Mouse (Mus musculus): ENCODE measurements around the gene Gdpd3. TPM values are rescaled to one million over a fixed set of nuclear protein-coding genes. Genes with fewer than 3 reads are reported as not detected.
"Not testable (repeated sequence)": the region's sequence is repeated elsewhere in the genome, so short reads cannot be mapped to it uniquely, and the experiment has no call there.

Gdpd3 gene
- 0.60 and 1.3 TPM in 2 replicates for polyA plus RNA-seq (2014; fragmentation: Nextera tagmentation; extraction: Ambion mirVana)

DNA sequence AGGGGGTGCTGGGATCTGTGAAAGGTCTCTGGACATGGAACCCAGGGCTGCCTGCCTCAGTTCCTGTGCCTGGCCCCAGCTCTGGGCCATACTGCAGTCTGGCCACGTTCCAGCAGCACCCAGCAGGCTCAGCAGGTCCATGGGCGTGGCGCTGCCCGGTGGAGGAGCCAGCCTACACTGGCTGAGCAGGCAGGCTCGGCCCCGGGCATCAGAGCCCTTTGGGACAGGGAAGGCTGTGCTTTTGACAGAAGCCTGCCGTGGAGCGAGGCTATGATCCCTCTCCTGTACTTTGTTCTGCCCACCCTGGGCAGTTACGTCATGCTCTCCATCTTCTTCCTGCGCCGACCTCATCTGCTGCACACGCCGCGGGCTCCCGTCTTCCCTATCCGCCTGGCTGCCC, at the start of gene Gdpd3:
Gene Gdpd3 (plus strand): TSS at position 134 of the 400 bp plus-strand sequence.
- ATAC-seq (replicated peaks; ENCODE audit: insufficient number of reproducible peaks, low FRiP score, low TSS enrichment, low read depth) (no peak), DNase-seq (ENCODE audit: low spot score) (no peak)
- Histone ChIP-seq H3K36me3 (replicated peaks; ENCODE audit: control insufficient read depth, insufficient read depth, low read depth, low read length) (peaks cover 8% of the 10 kb centered on the region), H3K9ac (replicated peaks; ENCODE audit: low read length) (no peak within 1 kb of the TSS), H3K27me3 (ENCODE audit: control insufficient read depth, insufficient read depth, low read length) (no peaks in the 10 kb centered on the region), H3K27ac (replicated peaks; ENCODE audit: low read depth, low read length) (no peak within 1 kb of the TSS), H3K9me3 (replicated peaks; ENCODE audit: control insufficient read depth, low read length) (no peaks in the 10 kb centered on the region), H3K4me3 (ENCODE audit: low read depth, low read length) (no peak within 1 kb of the TSS), H3K4me1 (ENCODE audit: control insufficient read depth, insufficient read depth, low read length) (no peaks in the 10 kb centered on the region), H3K4me2 (ENCODE audit: low read depth, low read length) (no peak within 1 kb of the TSS)
- 93% methylated on average over 16 of the region's 16 CpGs for whole genome bisulfite sequencing

DNA sequence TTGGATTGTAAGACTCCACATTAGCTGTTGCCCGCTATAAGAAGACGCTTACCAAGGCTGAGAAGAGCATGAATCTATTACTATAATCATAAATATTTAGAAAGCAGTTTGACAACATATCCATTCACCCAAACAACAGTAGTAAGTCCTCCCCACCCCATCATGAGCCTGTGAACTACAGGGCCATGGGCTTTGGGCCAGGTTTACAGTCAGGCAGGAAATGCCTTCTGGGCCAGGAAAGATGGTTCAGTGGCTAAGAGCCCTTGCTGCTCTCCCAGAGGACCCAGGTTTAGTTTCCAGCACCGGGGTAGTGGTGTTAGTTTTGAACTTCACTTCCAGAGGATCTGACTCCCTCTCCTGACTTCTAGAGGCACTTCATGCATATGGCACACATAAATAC, 48.6 kb upstream of the Gdpd3 start:
- no peaks in the 10 kb centered on the region for H3K4me1 ChIP-seq (ENCODE audit: control insufficient read depth, insufficient read depth, low read length)
- no peak overlapping the region for H3K27ac ChIP-seq (replicated peaks; ENCODE audit: low read depth, low read length)
- WGBS = 87% methylated on average over 3 of the region's 3 CpGs

DNA sequence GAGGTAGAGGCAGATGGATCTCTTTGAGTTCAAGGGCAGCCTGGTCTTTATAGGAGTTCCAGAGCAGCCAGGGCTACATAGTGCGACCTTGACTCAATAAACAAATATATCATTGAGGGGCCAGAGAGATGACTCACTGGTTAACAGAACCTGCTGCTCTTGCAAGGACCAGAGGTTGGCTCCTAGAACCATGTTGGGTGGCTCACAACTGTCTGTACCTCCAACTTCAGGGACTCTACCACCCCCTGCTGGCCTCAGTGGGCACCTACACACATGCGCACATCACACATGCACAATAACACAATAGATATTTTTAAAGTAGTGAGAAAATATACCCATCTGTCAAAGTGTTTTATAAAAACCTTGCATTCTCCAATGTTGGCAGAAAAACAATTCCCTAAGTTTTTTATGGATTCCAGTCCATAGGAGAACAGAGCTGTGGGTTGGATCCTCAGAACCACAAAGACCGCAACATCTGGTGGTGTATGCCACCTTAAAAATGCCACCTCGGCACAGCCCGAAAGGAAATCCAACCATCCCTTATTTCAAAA, 47.3 kb upstream of the Gdpd3 start:
- no peak overlapping the region for H3K9ac ChIP-seq (replicated peaks; ENCODE audit: low read length)
- H3K4me3 ChIP-seq (ENCODE audit: low read depth, low read length) = no peak overlapping the region
- no peak overlapping the region for H3K4me2 ChIP-seq (ENCODE audit: low read depth, low read length)
- DNase-seq (ENCODE audit: low spot score) = no peak
- WGBS = 94% methylated on average over 5 of the region's 5 CpGs
- no peak for ATAC-seq (replicated peaks; ENCODE audit: insufficient number of reproducible peaks, low FRiP score, low TSS enrichment, low read depth)
- no peaks in the 10 kb centered on the region for H3K9me3 ChIP-seq (replicated peaks; ENCODE audit: control insufficient read depth, low read length)
- no peaks in the 10 kb centered on the region for H3K27me3 ChIP-seq (ENCODE audit: control insufficient read depth, insufficient read depth, low read length)
- no peaks in the 10 kb centered on the region for H3K4me1 ChIP-seq (ENCODE audit: control insufficient read depth, insufficient read depth, low read length)
- no peaks in the 10 kb centered on the region for H3K36me3 ChIP-seq (replicated peaks; ENCODE audit: control insufficient read depth, insufficient read depth, low read depth, low read length)
- no peak overlapping the region for H3K27ac ChIP-seq (replicated peaks; ENCODE audit: low read depth, low read length)

More for the DNA sequence above, 48.6 kb upstream of the Gdpd3 start:
- Histone ChIP-seq H3K36me3 (replicated peaks; ENCODE audit: control insufficient read depth, insufficient read depth, low read depth, low read length) (no peaks in the 10 kb centered on the region), H3K9me3 (replicated peaks; ENCODE audit: control insufficient read depth, low read length) (no peaks in the 10 kb centered on the region), H3K4me3 (ENCODE audit: low read depth, low read length) (no peak overlapping the region), H3K4me2 (ENCODE audit: low read depth, low read length) (no peak overlapping the region), H3K27me3 (ENCODE audit: control insufficient read depth, insufficient read depth, low read length) (no peaks in the 10 kb centered on the region), H3K9ac (replicated peaks; ENCODE audit: low read length) (no peak overlapping the region)
- ATAC-seq (replicated peaks; ENCODE audit: insufficient number of reproducible peaks, low FRiP score, low TSS enrichment, low read depth) = no peak
- no peak for DNase-seq (ENCODE audit: low spot score)

DNA sequence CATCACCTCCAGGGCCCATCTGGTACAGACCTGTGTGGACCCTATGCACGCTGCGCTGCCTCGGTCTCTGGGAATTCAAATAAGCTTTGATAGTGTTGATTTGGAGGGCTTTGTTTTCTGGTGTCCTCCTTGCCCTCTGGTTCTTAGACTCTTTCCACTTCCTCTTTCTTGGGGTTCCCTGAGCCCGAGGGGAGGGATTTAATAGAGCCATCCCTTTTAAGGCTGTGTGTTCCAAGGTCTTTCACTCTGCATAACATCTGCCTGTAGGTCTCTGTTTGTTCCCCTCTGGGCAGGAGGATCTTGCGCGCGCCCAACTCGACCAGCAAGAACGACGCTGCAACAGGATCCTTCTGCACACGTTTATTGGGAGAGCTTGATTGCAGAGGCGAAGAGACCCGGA, 44.5 kb upstream of the Gdpd3 start:
- no peak overlapping the region for H3K4me2 ChIP-seq (ENCODE audit: low read depth, low read length)
- H3K4me3 ChIP-seq (ENCODE audit: low read depth, low read length) = no peak overlapping the region
- DNase-seq (ENCODE audit: low spot score) (no peak), ATAC-seq (replicated peaks; ENCODE audit: insufficient number of reproducible peaks, low FRiP score, low TSS enrichment, low read depth) (no peak)
- no peaks in the 10 kb centered on the region for H3K36me3 ChIP-seq (replicated peaks; ENCODE audit: control insufficient read depth, insufficient read depth, low read depth, low read length)
- WGBS = 91% methylated on average over 13 of the region's 13 CpGs
- no peak overlapping the region for H3K27ac ChIP-seq (replicated peaks; ENCODE audit: low read depth, low read length)
- H3K9ac ChIP-seq (replicated peaks; ENCODE audit: low read length) = no peak overlapping the region
- no peaks in the 10 kb centered on the region for H3K4me1 ChIP-seq (ENCODE audit: control insufficient read depth, insufficient read depth, low read length)
- H3K9me3 ChIP-seq (replicated peaks; ENCODE audit: control insufficient read depth, low read length) = no peaks in the 10 kb centered on the region
- H3K27me3 ChIP-seq (ENCODE audit: control insufficient read depth, insufficient read depth, low read length) = no peaks in the 10 kb centered on the region

DNA sequence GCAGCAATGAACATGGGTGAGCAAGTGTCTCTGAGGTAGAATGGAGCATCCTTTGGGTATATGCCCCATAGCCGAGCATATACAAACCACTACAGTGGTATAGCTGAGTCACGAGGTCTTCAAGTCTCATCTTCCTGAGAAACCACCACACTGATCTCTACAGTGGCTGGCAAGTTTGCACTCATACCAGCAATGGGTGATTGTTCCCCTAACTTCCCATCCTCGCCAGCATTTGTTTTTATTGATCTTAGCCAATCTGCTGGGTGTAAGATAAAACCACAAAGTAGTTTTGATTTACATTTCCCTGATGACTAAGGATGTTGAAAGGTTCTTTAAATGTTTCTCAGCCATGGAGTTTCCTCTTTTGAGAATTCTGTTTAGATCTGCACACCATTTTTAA, 41.1 kb upstream of the Gdpd3 start:
- 75% methylated on average over 3 of the region's 3 CpGs for WGBS
- DNase-seq (ENCODE audit: low spot score) = no peak
- no peak for ATAC-seq (replicated peaks; ENCODE audit: insufficient number of reproducible peaks, low FRiP score, low TSS enrichment, low read depth)

DNA sequence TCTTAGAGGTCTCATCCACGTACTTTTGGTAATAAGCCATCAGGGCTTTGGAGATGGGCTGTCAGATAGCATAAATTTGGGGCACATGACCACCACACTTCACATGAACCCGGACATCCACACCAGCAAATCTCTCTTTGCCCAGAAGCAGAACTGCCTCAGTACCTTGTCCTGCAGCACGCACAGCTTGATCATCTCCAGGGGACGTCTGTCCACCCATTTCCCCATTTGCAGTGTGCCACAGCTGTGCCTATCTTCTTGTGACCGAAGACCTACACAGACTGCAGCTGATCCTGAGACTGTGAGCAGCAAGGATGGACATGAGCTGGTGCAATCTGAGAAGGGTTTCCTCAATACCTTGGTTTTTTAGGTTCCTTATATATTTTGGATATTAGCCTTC, 40.5 kb upstream of the Gdpd3 start:
- WGBS = 84% methylated on average over 5 of the region's 5 CpGs
- Histone ChIP-seq H3K9ac (replicated peaks; ENCODE audit: low read length) (no peak overlapping the region), H3K27me3 (ENCODE audit: control insufficient read depth, insufficient read depth, low read length) (no peaks in the 10 kb centered on the region)

More for the DNA sequence above, 41.1 kb upstream of the Gdpd3 start:
- Histone ChIP-seq H3K4me1 (ENCODE audit: control insufficient read depth, insufficient read depth, low read length) (no peaks in the 10 kb centered on the region), H3K4me2 (ENCODE audit: low read depth, low read length) (no peak overlapping the region), H3K9ac (replicated peaks; ENCODE audit: low read length) (no peak overlapping the region), H3K36me3 (replicated peaks; ENCODE audit: control insufficient read depth, insufficient read depth, low read depth, low read length) (no peaks in the 10 kb centered on the region), H3K27ac (replicated peaks; ENCODE audit: low read depth, low read length) (no peak overlapping the region), H3K9me3 (replicated peaks; ENCODE audit: control insufficient read depth, low read length) (no peaks in the 10 kb centered on the region), H3K27me3 (ENCODE audit: control insufficient read depth, insufficient read depth, low read length) (no peaks in the 10 kb centered on the region), H3K4me3 (ENCODE audit: low read depth, low read length) (no peak overlapping the region)

DNA sequence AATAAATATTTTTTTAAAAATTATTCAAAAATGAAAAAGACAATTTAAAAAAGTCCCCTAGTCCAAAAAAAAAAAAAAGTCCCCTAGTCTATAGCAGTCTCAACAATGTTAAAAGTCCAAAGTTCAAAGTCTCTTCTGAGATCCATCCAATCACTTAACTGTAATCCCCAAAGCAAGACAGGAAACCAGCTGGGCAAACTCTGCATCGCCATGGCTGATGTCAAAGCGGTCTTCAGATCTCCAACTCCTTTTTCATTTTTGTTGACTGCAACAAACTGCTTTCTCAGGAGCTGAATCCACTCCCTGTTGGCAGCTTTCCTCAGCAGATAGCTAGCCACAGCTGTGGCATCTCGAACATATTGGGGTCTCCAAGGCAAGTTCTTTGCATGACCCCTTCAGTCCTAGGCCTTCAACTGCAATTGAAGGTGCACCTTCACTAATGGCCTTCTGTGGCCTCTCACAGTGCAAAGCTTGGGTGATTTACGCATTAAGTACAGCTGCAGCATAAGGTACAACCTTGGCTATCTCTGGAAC, 35.8 kb upstream of the Gdpd3 start:
- H3K27me3 ChIP-seq (ENCODE audit: control insufficient read depth, insufficient read depth, low read length); H3K4me1 ChIP-seq (ENCODE audit: control insufficient read depth, insufficient read depth, low read length); H3K27ac ChIP-seq (replicated peaks; ENCODE audit: low read depth, low read length); H3K4me3 ChIP-seq (ENCODE audit: low read depth, low read length); DNase-seq (ENCODE audit: low spot score); H3K9ac ChIP-seq (replicated peaks; ENCODE audit: low read length); H3K9me3 ChIP-seq (replicated peaks; ENCODE audit: control insufficient read depth, low read length); H3K4me2 ChIP-seq (ENCODE audit: low read depth, low read length); ATAC-seq (replicated peaks; ENCODE audit: insufficient number of reproducible peaks, low FRiP score, low TSS enrichment, low read depth); H3K36me3 ChIP-seq (replicated peaks; ENCODE audit: control insufficient read depth, insufficient read depth, low read depth, low read length): not testable (repeated sequence)
- WGBS = 79% methylated on average over 4 of the region's 4 CpGs

More for the DNA sequence above, 40.5 kb upstream of the Gdpd3 start:
- Histone ChIP-seq H3K4me1 (ENCODE audit: control insufficient read depth, insufficient read depth, low read length) (no peaks in the 10 kb centered on the region), H3K4me3 (ENCODE audit: low read depth, low read length) (no peak overlapping the region), H3K4me2 (ENCODE audit: low read depth, low read length) (no peak overlapping the region), H3K36me3 (replicated peaks; ENCODE audit: control insufficient read depth, insufficient read depth, low read depth, low read length) (no peaks in the 10 kb centered on the region), H3K27ac (replicated peaks; ENCODE audit: low read depth, low read length) (no peak overlapping the region), H3K9me3 (replicated peaks; ENCODE audit: control insufficient read depth, low read length) (no peaks in the 10 kb centered on the region)
- no peak for DNase-seq (ENCODE audit: low spot score)
- ATAC-seq (replicated peaks; ENCODE audit: insufficient number of reproducible peaks, low FRiP score, low TSS enrichment, low read depth) = no peak

DNA sequence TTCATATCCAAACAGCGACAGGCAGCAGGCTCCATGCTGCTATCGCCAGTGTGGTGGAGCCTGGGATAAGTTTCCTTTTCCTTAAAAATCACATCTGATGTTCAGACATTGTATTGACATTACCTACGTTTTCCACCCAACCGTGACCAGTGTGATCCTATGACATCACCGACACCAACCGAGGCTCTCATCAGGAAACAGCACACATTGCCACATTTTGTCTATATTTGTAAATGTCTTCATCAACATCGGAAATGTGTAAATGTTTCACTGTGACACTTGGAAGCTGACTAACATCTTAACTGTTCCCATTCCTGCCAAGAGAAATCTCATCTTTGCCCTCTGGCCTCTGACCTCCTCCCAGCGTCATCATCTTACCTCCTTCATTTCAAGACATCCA, 30.0 kb upstream of the Gdpd3 start:
- ATAC-seq (replicated peaks; ENCODE audit: insufficient number of reproducible peaks, low FRiP score, low TSS enrichment, low read depth) (no peak), DNase-seq (ENCODE audit: low spot score) (no peak)
- Histone ChIP-seq H3K4me1 (ENCODE audit: control insufficient read depth, insufficient read depth, low read length) (no peaks in the 10 kb centered on the region), H3K9ac (replicated peaks; ENCODE audit: low read length) (no peak overlapping the region), H3K4me2 (ENCODE audit: low read depth, low read length) (no peak overlapping the region), H3K9me3 (replicated peaks; ENCODE audit: control insufficient read depth, low read length) (no peaks in the 10 kb centered on the region), H3K27ac (replicated peaks; ENCODE audit: low read depth, low read length) (no peak overlapping the region), H3K4me3 (ENCODE audit: low read depth, low read length) (no peak overlapping the region), H3K36me3 (replicated peaks; ENCODE audit: control insufficient read depth, insufficient read depth, low read depth, low read length) (no peaks in the 10 kb centered on the region), H3K27me3 (ENCODE audit: control insufficient read depth, insufficient read depth, low read length) (no peaks in the 10 kb centered on the region)
- 72% methylated on average over 8 of the region's 8 CpGs for WGBS
